Mouse (Mus musculus) layer of hippocampus, postnatal 10 days (tissue): ENCODE data around the gene Rad9a. TPM values are rescaled to one million over a fixed set of nuclear protein-coding genes. Genes with fewer than 3 reads are reported as not detected.

Experiments used
- DNase-seq, 2 experiments: peaks; one replicate each; pipeline ENCODE4 v3.0.0; 2021; ENCODE audit warnings: low spot score in 2 of 2
- total RNA-seq, 2 experiments: library from RNA; stranded (reverse); gene quantifications; 2 replicates each; pipeline ENCODE4 v1.2.3; 2021

Gene Rad9a
- total RNA-seq, 2 experiments from 2014 or later = 8.0 to 8.9 TPM

DNA sequence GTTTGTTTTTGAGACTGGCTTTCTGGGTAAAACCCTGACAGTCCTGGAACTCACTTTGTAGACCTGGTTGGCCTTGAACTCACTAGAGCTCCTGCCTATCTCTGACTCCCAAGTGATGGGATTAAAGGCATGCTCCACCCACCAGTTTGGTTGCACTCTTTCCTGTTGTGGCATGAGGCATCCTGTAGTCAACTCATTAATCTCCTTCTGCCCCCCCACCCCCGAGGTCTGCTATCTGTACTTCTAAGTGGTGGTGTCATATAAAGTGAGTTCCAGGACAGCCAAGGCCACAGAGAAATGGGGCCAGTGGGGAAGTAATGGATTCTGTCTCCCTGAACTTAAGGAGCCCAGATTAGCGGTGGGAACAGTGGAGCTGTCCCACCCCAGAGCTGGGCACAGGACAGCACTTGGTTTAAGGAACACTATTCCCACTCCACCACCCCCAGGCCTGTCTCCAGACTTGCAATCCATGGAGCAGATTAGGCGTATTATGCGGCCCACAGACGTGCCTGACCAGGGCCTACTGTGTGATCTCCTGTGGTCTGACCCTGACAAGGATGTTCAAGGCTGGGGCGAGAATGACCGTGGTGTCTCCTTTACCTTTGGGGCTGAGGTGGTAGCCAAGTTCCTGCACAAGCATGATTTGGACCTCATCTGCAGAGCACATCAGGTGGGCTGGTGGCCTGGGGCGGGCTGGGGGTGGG is 7.3 kb downstream of the Rad9a start:
- DNase-seq = peak in 1 of 2 experiments; percentile 18

DNA sequence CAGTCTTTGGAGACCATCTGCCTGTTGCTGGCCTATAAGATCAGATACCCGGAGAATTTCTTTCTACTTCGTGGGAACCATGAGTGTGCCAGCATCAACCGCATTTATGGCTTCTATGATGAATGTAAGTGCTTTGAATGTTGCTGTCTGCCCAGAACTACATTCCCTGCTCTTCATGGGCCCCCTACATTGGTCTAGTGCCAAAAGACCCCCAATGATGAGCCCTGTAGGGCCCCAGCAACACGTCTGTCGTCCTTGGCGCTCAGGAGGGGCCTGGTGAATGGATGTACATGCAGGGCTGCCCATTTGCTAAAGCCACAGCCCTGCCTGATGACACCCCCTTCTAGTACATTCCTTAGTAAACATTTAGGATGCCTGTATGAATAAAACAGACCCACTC is 8.3 kb downstream of the Rad9a start:
- DNase-seq = no peak

GRCm38 (mm10) chr19:4192251-4192985 is 9.0 kb downstream of the Rad9a start:
- DNase-seq = peak in 1 of 2 experiments; percentile 42

GRCm38 (mm10) chr19:4191528-4192250 is 9.8 kb downstream of the Rad9a start, which contains the start of gene Ppp1ca:
Gene Ppp1ca (plus strand): TSS chr19:4192065.
- DNase-seq = peak; percentile 96 to 97

DNA sequence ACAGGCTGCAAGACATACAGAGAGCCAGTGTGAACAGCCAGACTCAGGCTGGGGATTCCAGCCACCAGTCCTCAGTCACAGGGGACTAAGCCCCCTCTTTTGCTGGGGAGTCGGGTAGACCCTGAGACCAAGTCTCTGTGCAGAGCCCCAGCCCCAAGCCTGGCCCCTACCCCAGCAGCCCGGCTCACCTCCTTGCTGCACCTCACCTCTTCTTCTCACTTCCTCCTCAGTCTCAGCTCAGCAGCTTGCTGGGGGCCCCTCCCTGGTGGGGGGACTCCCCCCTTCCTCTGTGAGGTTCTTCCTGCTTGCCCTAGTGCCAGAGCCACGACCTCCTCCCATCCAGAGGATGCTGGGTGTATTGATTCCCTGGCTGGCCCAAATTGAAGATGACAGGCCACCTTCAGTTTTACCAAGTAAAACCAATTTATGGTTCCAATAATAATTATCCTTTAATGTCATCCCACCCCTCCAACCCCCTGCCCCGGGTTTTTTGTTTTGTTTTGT is 10.6 kb downstream of the Rad9a start, which contains the start of gene Tbc1d10c:
Gene Tbc1d10c (minus strand): TSS at position 454 of the 504 bp plus-strand sequence.
- peak in 1 of 2 experiments; percentile 19 for DNase-seq

GRCm38 (mm10) chr19:4189051-4189620 is 12.3 kb downstream of the Rad9a start:
- DNase-seq = no peak

DNA sequence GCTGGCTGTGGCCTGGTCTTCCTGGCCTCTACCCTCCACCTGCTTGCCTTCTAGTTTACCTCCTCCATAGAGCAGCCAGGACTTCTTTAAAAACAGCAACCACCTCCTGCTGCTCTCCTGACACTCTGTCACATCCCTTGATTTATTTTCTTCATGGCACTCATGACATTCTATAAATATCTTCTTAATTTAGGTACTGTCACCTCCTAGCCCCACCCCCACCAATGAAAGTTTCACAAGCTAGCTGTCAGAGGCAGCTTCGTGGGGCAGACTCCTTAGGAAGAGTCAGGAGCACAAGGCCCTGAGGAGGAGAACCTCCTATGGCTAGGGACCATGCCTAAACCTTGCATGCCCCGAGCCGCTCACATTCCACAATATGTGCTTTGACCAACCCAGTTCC is 14.2 kb downstream of the Rad9a start:
- DNase-seq = no peak

DNA sequence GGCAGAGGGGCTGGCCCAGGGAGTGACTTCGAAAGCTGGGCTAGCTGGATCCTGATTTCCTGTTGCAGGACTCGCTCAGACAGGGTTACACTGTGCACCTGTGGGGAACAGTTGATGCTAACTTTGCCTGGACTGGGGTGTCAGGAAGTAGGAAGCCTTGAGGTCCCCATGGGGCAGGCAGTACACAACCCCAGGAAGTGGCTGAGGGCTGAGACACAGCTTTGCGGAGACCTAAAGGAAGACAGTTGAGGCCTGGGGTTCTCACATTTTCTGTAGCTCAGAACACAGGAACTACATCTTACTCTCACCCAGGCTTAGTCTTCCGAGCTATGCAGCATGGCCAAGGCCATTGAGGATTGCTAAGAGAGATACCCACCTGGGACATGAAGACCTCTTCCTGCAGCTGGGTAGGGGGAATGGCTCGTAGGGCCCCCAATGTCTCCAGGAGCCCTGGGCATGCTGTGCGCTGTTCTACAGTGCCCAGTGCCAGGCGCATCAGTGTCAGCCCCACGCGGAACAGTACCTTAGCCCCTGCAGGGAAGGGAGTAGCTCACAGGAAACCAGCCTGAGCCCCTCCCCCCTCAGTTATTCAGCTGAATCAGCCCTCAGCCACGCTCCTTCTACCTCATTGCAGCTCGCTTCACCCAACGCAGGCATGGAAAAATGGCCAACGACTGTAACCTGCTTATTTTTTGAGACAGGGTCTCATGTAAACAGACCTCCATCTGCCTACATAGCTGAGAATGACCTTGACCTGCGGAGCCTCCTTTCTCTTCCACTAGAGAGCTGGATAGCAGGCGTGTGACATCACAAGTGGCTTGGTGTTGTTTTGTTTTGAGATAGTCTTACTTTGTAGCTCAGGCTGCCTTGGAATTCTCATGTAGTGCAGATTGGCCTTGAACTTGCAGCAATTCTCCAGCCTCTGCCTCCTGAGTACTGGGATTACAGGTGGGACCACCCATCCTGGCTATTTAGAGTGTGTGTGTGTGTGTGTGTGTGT is 16.2 kb downstream of the Rad9a start:
- no peak for DNase-seq

GRCm38 (mm10) chr19:4183689-4184088 is 17.8 kb downstream of the Rad9a start:
- DNase-seq = peak in 1 of 2 experiments; percentile 32

DNA sequence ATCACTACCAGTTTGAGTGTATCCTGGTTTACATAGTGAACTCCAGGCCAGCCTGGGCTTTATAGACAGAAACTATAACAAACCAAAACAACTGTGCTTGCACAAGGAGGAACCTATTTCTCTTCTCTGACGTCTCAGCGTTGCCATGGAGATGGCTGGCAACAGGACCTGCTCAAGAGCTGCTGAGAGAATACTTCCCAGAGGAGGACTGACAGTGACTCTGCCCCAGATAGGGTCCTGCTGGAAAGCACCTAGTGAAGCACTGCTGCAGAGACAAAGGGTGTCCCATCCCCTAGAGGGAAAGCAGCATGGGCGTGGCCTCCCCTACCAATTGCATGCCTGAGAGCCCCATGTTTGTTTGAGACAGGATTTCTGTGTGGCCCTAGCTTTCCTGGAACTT is 19.6 kb downstream of the Rad9a start:
- peak in 1 of 2 experiments; percentile 63 for DNase-seq

DNA sequence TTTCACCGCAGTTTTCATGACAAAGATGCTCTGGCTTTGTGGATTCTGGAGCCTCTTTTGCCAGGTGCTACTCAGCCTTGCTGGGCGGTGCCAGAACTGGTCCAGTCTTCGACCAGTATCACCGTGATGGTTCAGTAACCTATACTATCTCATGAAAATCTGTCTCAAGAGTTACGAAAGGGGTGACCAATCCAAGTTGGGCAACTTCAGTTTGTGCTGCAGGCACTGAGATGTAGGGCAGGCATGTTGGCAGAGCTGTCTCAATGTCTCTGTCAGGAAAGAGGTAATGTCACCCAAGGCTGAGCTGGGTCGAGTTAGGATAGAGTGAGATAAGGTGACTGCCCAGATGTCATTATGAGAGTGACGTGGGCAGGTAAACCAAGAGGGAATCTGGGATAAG is 21.1 kb downstream of the Rad9a start:
- no peak for DNase-seq

DNA sequence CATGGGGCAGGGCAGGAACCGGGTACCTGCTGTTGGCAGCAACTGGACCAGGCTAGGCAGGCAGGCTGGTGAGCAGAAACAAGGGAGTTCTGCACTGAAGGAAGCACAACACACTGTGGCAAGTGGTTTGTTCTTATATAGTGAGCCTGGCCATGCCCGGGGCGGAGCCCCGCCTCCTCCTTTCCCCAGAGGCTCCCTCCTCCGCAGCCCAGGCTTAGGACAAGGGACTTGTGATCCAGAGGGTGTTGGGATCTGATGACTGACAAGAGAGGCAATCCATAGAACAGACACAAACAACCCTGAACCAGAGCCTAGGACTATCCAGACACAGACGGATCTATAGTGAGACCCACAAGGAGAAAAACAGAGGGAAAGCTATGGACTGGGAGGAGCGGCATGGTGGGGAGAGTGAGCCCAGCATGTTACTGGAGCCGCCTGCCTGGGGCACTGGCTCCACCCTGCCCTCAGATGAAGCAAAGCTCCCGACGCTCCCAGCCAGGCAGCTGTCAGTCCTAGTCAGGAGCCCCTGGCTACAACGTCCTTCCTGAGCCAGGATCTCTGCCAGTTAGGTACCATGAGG is 26.0 kb downstream of the Rad9a start, which contains the start of gene Carns1:
Gene Carns1 (minus strand): TSS at position 112 of the 580 bp plus-strand sequence.
- DNase-seq = no peak

- no peak for DNase-seq
Measured at GRCm38 (mm10) chr19:4172925-4173324, 28.5 kb downstream of the Rad9a start.

GRCm38 (mm10) chr19:4171393-4172290 is 29.8 kb downstream of the Rad9a start:
- DNase-seq = peak in 1 of 2 experiments; percentile 4

- DNase-seq = peak in 1 of 2 experiments; percentile 4
Measured at GRCm38 (mm10) chr19:4170723-4171392, 30.6 kb downstream of the Rad9a start.

- DNase-seq = no peak
Measured at GRCm38 (mm10) chr19:4169810-4170209, 31.7 kb downstream of the Rad9a start.

- peak; percentile 100 for DNase-seq
Measured at GRCm38 (mm10) chr19:4169378-4169784, 32.1 kb downstream of the Rad9a start.
